Mouse (Mus musculus) cerebellum, postnatal 14 days (tissue): Measurements from ENCODE around the gene Alkbh4.
"Not testable (repeated sequence)": the region's sequence is repeated elsewhere in the genome, so short reads cannot be mapped to it uniquely, and the experiment has no call there.

ENCODE experiments used
- DNase-seq, 2 experiments: peaks; one replicate each; pipeline ENCODE4 v3.0.0; 2021; ENCODE audit warnings: mixed read lengths in 2 of 2

The Alkbh4 gene

GRCm38 (mm10) chr5:136143161-136143755, 7.3 kb downstream of the Alkbh4 start:
- peak in 1 of 2 experiments; percentile 48 for DNase-seq

GRCm38 (mm10) chr5:136144606-136145430, 8.9 kb downstream of the Alkbh4 start:
- peak; percentile 55 to 79 for DNase-seq

- no peak for DNase-seq
These were observed 11.0 kb downstream of the Alkbh4 start for GRCm38 (mm10) chr5:136146936-136147335.

GRCm38 (mm10) chr5:136147704-136148103, 11.8 kb downstream of the Alkbh4 start:
- no peak for DNase-seq

GRCm38 (mm10) chr5:136149134-136149576, 13.2 kb downstream of the Alkbh4 start:
- not testable (repeated sequence) for DNase-seq

GRCm38 (mm10) chr5:136152365-136152764, 16.4 kb downstream of the Alkbh4 start:
- no peak for DNase-seq

GRCm38 (mm10) chr5:136155399-136155798, 19.5 kb downstream of the Alkbh4 start:
- DNase-seq: no peak

GRCm38 (mm10) chr5:136160084-136160483, 24.1 kb downstream of the Alkbh4 start:
- DNase-seq: peak in 1 of 2 experiments; percentile 35

GRCm38 (mm10) chr5:136163807-136164474, 28.0 kb downstream of the Alkbh4 start:
- peak; percentile 65 to 68 for DNase-seq

GRCm38 (mm10) chr5:136165246-136165645, 29.3 kb downstream of the Alkbh4 start:
- peak; percentile 50 to 53 for DNase-seq

GRCm38 (mm10) chr5:136167296-136167695, 31.4 kb downstream of the Alkbh4 start:
- DNase-seq: no peak

- DNase-seq: peak in 1 of 2 experiments; percentile 41
These were observed 32.1 kb downstream of the Alkbh4 start for GRCm38 (mm10) chr5:136168071-136168470.

- peak; percentile 60 to 62 for DNase-seq
These were observed 33.9 kb downstream of the Alkbh4 start for GRCm38 (mm10) chr5:136169626-136170511.

GRCm38 (mm10) chr5:136170512-136171362, 34.8 kb downstream of the Alkbh4 start, which contains the start of gene Orai2:
TSS of gene Orai2 (minus strand) at chr5:136170713.
- peak; percentile 88 to 92 for DNase-seq

- DNase-seq: no peak
These were observed 35.7 kb downstream of the Alkbh4 start for GRCm38 (mm10) chr5:136171363-136172341.

- DNase-seq: no peak
These were observed 37.0 kb downstream of the Alkbh4 start for GRCm38 (mm10) chr5:136172939-136173338.

- DNase-seq: peak; percentile 81 to 82
These were observed 37.9 kb downstream of the Alkbh4 start for GRCm38 (mm10) chr5:136173606-136174463.

GRCm38 (mm10) chr5:136179594-136179993, 43.6 kb downstream of the Alkbh4 start:
- DNase-seq: no peak

GRCm38 (mm10) chr5:136181197-136181596, 45.3 kb downstream of the Alkbh4 start:
- no peak for DNase-seq
